ENCODE assay signal across 9 mouse cellular contexts in the genomic region with DNA sequence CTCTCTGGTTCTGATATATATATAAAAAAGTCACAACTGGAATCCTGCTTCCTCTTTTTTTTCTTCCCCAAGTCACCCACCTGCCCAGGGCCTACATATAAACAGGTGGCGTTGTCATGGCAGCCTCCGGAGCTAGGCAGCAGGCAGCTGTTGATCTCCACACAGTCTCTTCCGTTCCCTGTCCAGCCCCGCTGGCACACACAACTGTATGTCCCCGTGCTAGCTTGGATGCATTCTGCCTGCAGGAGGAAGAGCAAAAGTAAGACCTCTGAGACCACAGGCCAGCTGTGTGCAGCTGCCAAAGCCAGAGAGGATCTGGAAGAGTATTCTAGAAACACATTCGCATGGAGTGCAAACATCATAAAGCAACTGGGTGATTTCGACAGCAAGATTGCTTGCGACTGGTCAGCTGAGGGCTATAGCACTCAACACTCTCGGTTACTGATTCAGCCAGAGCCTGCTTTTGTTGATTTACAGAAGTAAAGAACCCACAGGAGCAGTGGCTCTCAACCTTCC.
DNase-seq lines count a peak whose midpoint lies in the region; ATAC-seq and TF ChIP-seq lines count a peak whose summit lies in the region.
"Had no signal": no experiment of that assay in that cellular context is flagged by ENCODE, and none has a peak within 500 bp of the region (broad histone marks: within the 10 kb centered on the region; RNA-seq: fewer than 3 reads in every experiment).

No protein-coding gene starts in this region.

- DNase-seq in gastrocnemius, adult 2 months: peak; percentile 22
- DNase-seq in gastrocnemius, adult 8-10 months (ENCODE audit: low spot score in 2 of 2): no peak
- peak; percentile 75 to 77 for DNase-seq in B cell, adult 2 months
- DNase-seq in lung, postnatal 14 days: peak; percentile 53
- DNase-seq in embryo, embryonic 10 days (ENCODE audit: low spot score): no peak
- DNase-seq in right cerebral cortex, adult 18-20 months: no peak
- no peak for DNase-seq in layer of hippocampus, postnatal 25 days (ENCODE audit: extremely low spot score in 1 of 2, low spot score in 1 of 2)

- no peak for TF ChIP-seq CTCF in gastrocnemius, adult 2 months (IDR thresholded peaks at IDR 0.05)

- intact Hi-C loops in gastrocnemius, adult 2 months (cut with DNase I): no loop called here

- H3K27ac ChIP-seq in gastrocnemius, adult 2 months: no peak overlapping the region
- H3K27ac ChIP-seq: embryonic facial prominence, embryonic 15.5 days had no signal

- no peak overlapping the region for H3K4me3 ChIP-seq in gastrocnemius, adult 2 months
- H3K4me3 ChIP-seq: embryonic facial prominence, embryonic 15.5 days had no signal

- peak; percentile 89 to 92 for ATAC-seq in hematopoietic stem cell, adult 5-6 weeks (replicated peaks in 1 of 2; ENCODE audit: insufficient read depth in 1 of 2, low FRiP score in 2 of 2, low TSS enrichment in 1 of 2, low read depth in 1 of 2, poor library complexity in 2 of 2, severe bottlenecking in 2 of 2)

Comparison
In these comparisons a context has a peak if more than half of its experiments do, and no peak if none do; other contexts are left out.
1. DNase-seq: peak in gastrocnemius, adult 2 months (single experiment), B cell, adult 2 months (2 of 2) and lung, postnatal 14 days (single experiment); none in gastrocnemius, adult 8-10 months (0 of 2), embryo, embryonic 10 days (single experiment), right cerebral cortex, adult 18-20 months (single experiment) and layer of hippocampus, postnatal 25 days (0 of 2).